Mouse (Mus musculus) embryonic facial prominence, embryonic 10.5 days (tissue): Measurements from ENCODE around the gene Ube2u. TPM values are rescaled to one million over a fixed set of nuclear protein-coding genes. Genes with fewer than 3 reads are reported as not detected.
A peak's percentile ranks its signal among the peaks of the same experiment; 100 is the strongest.
"Not testable (repeated sequence)": the region's sequence is repeated elsewhere in the genome, so short reads cannot be mapped to it uniquely, and the experiment has no call there.

Experiments
- DNase-seq: peaks from one replicate; pipeline ENCODE4 v3.0.0-alpha.2; 2017; ENCODE audit warnings: low spot score
- H3K27ac ChIP-seq: fragments of 300-500 bp; sonication (generic); replicated peaks from 2 replicates; pipeline ENCODE4 v1.5.1; 2016; ENCODE audit warnings: mild to moderate bottlenecking
- H3K27me3 ChIP-seq: fragments of 300-500 bp; sonication (generic); replicated peaks from 2 replicates; pipeline ENCODE4 v1.6.1; 2016; ENCODE audit warnings: low read depth, mild to moderate bottlenecking; ENCODE audit not compliant: poor library complexity, severe bottlenecking
- H3K36me3 ChIP-seq: fragments of 300-500 bp; sonication (generic); replicated peaks from 2 replicates; pipeline ENCODE4 v1.6.1; 2016; ENCODE audit warnings: mild to moderate bottlenecking, moderate library complexity
- H3K4me1 ChIP-seq: fragments of 300-500 bp; sonication (generic); 2 replicates; pipeline ENCODE4 v1.6.1; 2016
- H3K4me3 ChIP-seq: fragments of 300-500 bp; sonication (generic); 2 replicates; pipeline ENCODE4 v1.5.1; 2016; ENCODE audit warnings: mild to moderate bottlenecking, moderate library complexity
- H3K9me3 ChIP-seq: fragments of 300-500 bp; sonication (generic); 2 replicates; pipeline ENCODE4 v1.6.1; 2016; ENCODE audit warnings: mild to moderate bottlenecking
- WGBS: fragments of 180-500 bp; shearing (Covaris S2); methylation state at CpG from one replicate; pipeline ENCODE4 v1.1.7; 2016; 5-methylcytosine and 5-hydroxymethylcytosine counted together
- polyA plus RNA-seq: library from polyadenylated mRNA; unstranded; fragments of >200 nt; fragmentation: Nextera tagmentation; extraction: Ambion mirVana; gene quantifications from 2 replicates; pipeline ENCODE4 v1.2.1, GENCODE M21; 2016

Gene Ube2u
- polyA plus RNA-seq, result 0.59 and 0.73 TPM in 2 replicates

DNA sequence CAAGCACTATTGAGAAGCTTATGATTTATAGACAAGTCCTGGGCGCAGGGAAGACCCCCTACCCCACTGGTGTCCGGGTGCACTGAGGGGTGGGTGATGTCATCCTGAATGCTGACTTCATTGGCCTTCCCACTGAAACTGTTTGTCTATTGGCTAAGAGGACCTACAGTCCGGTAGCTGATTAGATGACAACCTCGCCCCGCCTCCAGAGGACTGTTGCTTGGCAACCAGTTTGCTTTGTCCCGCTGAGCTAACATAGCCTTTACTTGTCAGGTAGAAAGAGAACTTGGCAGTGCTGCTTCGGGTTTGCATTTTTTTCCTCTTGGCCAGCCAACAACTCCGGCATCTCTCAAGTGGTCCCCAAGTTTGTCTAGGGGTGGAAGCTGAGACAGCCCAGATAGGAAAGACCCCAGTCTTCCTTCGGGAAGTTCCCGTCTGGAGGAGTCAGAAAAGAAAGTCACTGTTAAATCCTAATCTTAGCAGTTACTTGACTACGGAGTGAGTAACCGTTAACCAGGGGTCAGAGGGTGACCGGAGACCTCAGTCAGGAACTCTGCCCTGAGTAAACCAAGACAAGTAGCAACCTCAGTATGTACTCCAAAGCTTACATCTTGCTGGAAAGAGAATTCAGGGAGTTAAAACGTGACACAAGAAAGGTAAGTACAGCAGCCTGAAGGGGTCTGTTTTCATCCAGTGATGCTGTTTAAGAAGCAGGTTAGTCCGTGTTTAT lies at the start of gene Ube2u:
TSS of gene Ube2u (plus strand) at position 258 of the 730 bp plus-strand sequence.
- H3K27ac ChIP-seq, result peak within 1 kb of the TSS; percentile 71
- no peaks in the 10 kb centered on the region for H3K9me3 ChIP-seq
- peaks cover 13% of the 10 kb centered on the region for H3K4me1 ChIP-seq
- H3K27me3 ChIP-seq, result no peaks in the 10 kb centered on the region
- peak within 1 kb of the TSS; percentile 52 for H3K4me3 ChIP-seq
- H3K36me3 ChIP-seq, result no peaks in the 10 kb centered on the region
- peak; percentile 83 for DNase-seq
- WGBS, result 29% methylated on average over 15 of the region's 15 CpGs

DNA sequence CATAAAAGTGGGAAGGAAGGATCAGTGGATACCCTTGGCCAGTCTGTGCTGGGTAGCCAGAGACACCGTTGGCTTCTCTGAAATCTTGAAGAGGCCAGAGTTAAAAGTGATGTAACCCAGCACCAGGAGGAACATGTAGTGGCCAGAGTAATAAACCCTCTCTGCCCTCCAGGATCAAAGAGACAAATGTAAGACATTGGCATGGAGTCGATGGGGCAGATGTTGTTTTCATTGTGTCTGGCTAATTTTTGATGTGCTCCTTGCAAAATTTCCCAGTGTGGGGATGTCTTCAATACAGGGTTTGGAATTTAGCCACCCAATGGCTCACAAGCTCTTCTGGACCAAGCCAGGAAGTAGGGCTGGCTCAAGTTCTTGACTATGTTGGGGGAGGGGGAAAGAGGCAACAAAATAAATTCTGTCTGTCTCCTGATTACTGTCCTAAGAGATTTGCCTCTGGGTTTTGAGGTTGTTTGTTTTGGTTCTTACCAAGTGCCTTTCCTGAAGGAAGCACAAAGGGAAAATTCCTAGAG lies 49.2 kb upstream of the Ube2u start:
- Histone ChIP-seq H3K36me3 (no peaks in the 10 kb centered on the region), H3K9me3 (no peaks in the 10 kb centered on the region), H3K4me1 (peaks cover 13% of the 10 kb centered on the region), H3K27me3 (no peaks in the 10 kb centered on the region), H3K27ac (peak overlapping the region; percentile 6; the same call in 1 of the 2 replicates), H3K4me3 (no peak overlapping the region)
- no peak for DNase-seq
- 89% methylated on average over 2 of the region's 2 CpGs for WGBS

DNA sequence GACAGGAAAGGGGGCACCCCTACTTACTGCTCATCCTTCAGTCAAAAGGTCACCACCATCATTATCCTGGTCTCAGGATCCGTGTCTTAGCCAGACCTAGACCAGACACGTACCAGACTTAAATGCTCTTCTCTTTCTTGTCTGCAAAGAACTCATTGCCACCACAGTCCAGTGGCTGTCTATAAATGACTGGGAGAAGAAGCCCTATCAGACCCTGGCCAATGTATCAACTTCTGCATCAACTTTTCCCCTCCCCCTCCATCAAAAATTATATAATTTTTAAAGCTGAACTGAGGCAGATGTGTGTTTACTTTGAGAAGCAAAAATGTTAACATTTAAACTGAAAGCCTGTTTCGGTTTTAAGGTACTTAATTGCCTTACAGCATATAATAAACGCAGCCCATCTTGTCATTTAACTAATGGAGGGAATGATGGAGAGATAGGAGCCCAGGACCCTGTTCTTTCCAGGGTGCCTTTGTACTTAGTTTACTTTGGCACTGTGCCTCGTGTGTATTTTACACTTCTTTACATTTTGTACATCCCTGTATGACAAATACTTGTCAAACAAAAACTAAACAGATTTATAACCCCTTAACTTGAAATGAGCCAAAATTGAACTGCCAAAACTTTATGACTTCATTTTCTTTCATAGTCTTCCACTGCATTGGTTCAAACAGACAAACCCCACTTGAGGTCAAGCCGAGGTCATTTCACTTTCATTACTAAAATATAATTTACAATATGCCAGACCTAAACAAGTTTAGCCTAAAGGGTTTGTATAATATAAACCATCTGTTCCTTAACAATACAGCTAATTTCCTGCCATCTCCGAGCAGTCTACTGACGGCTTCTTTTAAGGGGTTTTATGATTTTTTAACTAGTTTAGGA lies 43.1 kb upstream of the Ube2u start:
- Histone ChIP-seq H3K27me3 (no peaks in the 10 kb centered on the region), H3K4me1 (peaks cover 25% of the 10 kb centered on the region), H3K36me3 (peaks cover 2% of the 10 kb centered on the region; the same call in 1 of the 2 replicates), H3K27ac (no peak overlapping the region), H3K9me3 (no peaks in the 10 kb centered on the region), H3K4me3 (no peak overlapping the region)
- 63% methylated on average over 8 of the region's 8 CpGs for WGBS
- DNase-seq, result no peak

DNA sequence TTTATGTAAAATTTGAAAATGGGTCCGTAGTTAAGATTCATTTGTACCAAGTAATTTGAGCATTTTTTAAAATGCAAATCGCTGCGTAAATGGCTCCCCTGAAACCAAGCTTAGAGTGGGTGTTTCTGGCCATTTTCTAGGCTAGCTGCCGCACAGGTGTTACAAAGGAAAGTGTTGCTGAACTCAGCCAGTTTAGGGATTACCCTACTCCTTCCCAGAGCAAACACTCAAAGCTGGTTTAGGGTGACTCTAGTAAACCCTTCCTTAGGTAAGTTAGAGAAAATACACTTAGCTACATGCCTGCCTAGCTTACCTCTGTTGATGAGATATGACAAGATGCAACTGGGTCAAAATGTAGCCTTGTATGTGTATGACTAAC lies 42.5 kb upstream of the Ube2u start:
- no peak overlapping the region for H3K27ac ChIP-seq
- H3K36me3 ChIP-seq, result peaks cover 9% of the 10 kb centered on the region
- WGBS, result 76% methylated on average over 4 of the region's 4 CpGs

DNA sequence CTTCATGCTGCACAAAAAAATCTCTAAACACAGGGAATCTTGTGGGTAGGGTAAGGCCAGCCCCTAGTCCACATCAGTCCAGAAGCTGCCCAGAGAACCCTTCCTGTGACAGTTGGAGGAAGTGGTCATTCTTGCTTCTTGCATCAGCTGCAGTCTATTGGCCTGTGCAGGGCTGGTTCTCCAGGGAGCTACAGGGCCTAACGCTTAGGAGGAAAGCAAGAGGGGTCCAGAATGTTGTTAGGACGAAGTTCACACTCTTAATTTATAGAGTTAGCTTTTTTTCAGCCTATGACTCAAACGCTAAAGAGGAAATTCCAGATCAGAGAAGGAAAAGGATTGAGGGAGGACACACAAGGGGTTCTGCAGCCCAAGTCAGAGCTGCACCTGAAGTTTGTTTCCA lies 31.8 kb upstream of the Ube2u start:
- WGBS, result 75% methylated on average over 3 of the region's 3 CpGs
- H3K4me1 ChIP-seq, result no peaks in the 10 kb centered on the region; the same call in 1 of the 2 replicates
- DNase-seq, result no peak

More for the DNA sequence above, 42.5 kb upstream of the Ube2u start:
- no peaks in the 10 kb centered on the region for H3K27me3 ChIP-seq
- DNase-seq, result no peak
- no peak overlapping the region for H3K4me3 ChIP-seq
- peaks cover 5% of the 10 kb centered on the region; the same call in 1 of the 2 replicates for H3K9me3 ChIP-seq
- peaks cover 25% of the 10 kb centered on the region for H3K4me1 ChIP-seq

DNA sequence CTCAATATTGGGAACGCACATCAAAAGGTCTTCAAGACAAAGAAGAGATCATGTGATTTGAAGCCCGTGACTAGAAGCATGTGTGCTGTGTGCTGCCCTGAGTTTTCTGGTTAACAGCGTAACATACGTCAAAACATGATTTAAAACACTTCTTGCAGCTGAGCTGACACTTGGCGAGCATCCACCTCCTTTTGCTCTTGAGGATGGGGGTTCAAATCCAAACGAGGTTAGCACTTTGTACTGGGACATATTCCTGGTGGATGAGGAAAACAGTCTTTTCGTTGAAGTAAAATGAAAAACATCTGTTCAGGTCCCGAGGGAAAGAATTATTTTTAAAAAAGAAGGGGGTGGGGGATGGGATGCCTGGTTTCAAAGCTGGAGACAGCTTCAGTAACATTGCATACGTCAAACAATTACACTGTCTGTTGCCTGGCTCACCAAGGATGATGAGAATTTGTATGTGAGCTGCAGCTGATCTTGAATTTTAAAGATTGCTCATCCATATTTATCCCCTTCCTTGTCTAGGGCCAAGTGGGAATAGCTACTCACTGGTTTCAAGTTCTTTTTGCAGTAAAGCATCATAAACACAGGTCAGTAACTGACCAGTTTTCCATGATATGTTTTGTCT lies 16.0 kb upstream of the Ube2u start:
- peak overlapping the region; percentile 73 for H3K27ac ChIP-seq
- WGBS, result 35% methylated on average over 9 of the region's 9 CpGs
- no peaks in the 10 kb centered on the region for H3K9me3 ChIP-seq
- DNase-seq, result peak; percentile 46
- no peak overlapping the region for H3K4me3 ChIP-seq
- no peaks in the 10 kb centered on the region for H3K27me3 ChIP-seq
- H3K4me1 ChIP-seq, result peaks cover 20% of the 10 kb centered on the region
- H3K36me3 ChIP-seq, result no peaks in the 10 kb centered on the region

More for the DNA sequence above, 31.8 kb upstream of the Ube2u start:
- Histone ChIP-seq H3K4me3 (no peak overlapping the region), H3K27ac (no peak overlapping the region), H3K36me3 (peaks cover 12% of the 10 kb centered on the region), H3K27me3 (no peaks in the 10 kb centered on the region), H3K9me3 (no peaks in the 10 kb centered on the region; the same call in 1 of the 2 replicates)

DNA sequence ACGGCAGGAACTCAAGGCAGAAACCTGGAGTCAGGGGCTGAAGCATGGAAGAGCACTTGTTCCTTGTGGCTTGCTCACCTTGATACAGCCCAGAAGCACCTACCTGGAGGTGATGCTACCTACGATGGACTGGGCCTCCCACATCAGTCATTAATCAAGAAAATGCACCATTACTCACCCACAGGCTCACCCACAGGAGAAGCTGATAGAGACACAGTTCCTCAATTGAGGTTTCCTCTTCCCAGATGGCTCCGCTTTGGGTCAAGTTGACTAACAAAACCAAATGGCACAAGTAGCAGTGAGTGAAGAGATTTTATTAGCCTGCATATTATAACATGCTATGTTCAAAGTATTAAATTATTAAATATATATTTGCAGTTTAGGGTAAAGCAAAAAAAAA lies 9.8 kb downstream of the Ube2u start:
- no peaks in the 10 kb centered on the region for H3K4me1 ChIP-seq
- no peaks in the 10 kb centered on the region for H3K9me3 ChIP-seq
- no peaks in the 10 kb centered on the region for H3K36me3 ChIP-seq
- no peaks in the 10 kb centered on the region for H3K27me3 ChIP-seq
- H3K4me3 ChIP-seq, result no peak overlapping the region
- WGBS, result 92% methylated on average over 3 of the region's 3 CpGs
- no peak overlapping the region for H3K27ac ChIP-seq
- DNase-seq, result no peak

DNA sequence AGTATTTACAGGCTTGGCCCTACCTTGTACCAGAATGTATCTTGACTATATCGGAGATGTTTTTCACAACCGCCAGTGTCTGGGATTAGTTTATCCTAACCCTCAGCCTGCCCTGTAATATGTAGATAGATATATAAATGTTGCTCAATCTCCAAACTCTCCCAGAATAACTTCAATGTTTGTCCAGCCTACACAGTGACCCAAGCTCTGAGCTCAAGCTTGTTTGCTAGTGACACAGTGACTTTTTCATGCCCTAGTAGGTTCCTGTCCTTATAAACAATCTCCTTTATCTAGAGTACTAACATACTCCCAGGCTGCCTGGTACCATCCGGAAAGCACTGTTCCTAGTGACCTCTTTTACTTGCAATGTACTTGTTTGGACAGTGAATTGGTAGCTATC lies 16.5 kb downstream of the Ube2u start:
- H3K36me3 ChIP-seq, result no peaks in the 10 kb centered on the region
- DNase-seq, result no peak
- H3K27me3 ChIP-seq, result no peaks in the 10 kb centered on the region
- no peaks in the 10 kb centered on the region for H3K4me1 ChIP-seq
- WGBS, result 99% methylated on average over 3 of the region's 3 CpGs
- no peaks in the 10 kb centered on the region for H3K9me3 ChIP-seq
- no peak overlapping the region for H3K27ac ChIP-seq
- H3K4me3 ChIP-seq, result no peak overlapping the region

DNA sequence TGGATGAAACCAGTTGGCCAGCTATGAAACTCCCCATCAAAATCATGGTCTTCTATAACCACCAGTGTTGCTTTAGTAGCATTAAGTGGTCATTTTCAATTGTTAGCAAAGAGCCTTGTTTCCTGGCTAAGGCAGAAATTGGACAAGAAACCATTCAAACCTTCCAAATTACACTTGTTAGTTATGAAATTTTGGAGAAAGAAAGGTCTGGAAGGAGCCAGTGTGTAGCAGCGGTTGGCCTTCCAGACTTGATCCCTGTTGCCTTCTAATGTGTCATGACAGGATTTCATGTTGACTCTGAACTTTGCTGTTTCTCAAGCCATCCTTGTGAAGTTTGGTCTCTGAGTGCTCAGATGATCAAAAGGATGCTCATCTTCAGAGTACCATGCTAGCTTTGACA lies 17.9 kb downstream of the Ube2u start:
- H3K9me3 ChIP-seq, result no peaks in the 10 kb centered on the region
- 90% methylated on average over 1 of the region's 1 CpGs for WGBS
- DNase-seq, result no peak
- H3K4me3 ChIP-seq, result no peak overlapping the region
- H3K27me3 ChIP-seq, result no peaks in the 10 kb centered on the region
- no peak overlapping the region for H3K27ac ChIP-seq
- H3K4me1 ChIP-seq, result no peaks in the 10 kb centered on the region
- no peaks in the 10 kb centered on the region for H3K36me3 ChIP-seq

DNA sequence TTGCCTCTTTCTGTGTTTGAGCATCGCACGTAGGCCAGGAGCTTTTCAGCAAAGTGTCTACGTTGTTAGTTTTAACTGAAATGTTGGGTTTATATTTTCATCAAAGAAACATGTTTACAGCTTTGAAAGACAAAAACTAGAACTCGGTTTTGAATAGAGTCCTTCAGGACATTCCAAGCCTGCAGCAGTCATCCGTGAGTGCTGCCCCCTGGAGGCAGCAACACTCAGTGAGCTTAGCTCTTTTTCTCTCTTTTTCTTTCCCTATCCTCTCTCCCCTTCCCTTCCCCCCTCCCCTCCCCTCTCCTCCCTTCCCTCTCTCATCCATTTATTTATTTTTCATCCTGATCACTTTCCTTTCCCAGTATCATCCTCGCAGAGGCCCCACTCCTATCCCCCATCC lies 19.5 kb downstream of the Ube2u start:
- no peak overlapping the region for H3K27ac ChIP-seq
- 64% methylated on average over 6 of the region's 6 CpGs for WGBS
- H3K9me3 ChIP-seq, result no peaks in the 10 kb centered on the region
- no peaks in the 10 kb centered on the region for H3K4me1 ChIP-seq
- H3K27me3 ChIP-seq, result no peaks in the 10 kb centered on the region
- no peak overlapping the region for H3K4me3 ChIP-seq
- DNase-seq, result peak; percentile 36
- H3K36me3 ChIP-seq, result no peaks in the 10 kb centered on the region

DNA sequence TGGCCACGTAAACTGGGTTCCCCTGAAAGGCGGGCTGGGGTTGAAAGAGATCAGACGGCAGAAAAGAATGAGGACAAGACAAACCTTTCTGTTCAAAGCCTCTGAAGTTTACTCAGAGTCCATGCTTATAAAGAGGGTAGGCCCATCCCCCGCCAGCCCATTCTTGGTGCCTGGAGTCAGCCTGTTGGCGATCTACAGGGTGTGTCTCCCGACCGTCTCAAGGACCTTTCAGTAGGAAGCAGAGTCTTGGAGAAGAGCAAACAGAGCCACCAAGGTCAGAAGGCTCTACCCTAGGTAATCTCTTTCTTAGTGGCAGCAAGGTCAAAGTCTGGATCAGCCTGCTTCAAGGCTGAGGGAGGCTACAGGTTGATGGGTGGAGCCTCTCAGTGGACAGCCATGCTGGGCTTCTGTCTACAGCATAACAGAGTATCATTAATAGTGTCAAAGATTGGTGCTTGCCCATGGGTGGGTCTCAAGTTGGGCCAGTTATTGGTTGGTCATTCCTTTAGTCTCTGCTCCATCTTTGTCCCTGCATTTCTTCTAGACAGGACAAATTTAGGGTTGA lies 20.5 kb downstream of the Ube2u start:
- H3K27me3 ChIP-seq, H3K27ac ChIP-seq, DNase-seq, H3K9me3 ChIP-seq, H3K36me3 ChIP-seq, H3K4me1 ChIP-seq, H3K4me3 ChIP-seq: not testable (repeated sequence)
- 90% methylated on average over 7 of the region's 7 CpGs for WGBS

DNA sequence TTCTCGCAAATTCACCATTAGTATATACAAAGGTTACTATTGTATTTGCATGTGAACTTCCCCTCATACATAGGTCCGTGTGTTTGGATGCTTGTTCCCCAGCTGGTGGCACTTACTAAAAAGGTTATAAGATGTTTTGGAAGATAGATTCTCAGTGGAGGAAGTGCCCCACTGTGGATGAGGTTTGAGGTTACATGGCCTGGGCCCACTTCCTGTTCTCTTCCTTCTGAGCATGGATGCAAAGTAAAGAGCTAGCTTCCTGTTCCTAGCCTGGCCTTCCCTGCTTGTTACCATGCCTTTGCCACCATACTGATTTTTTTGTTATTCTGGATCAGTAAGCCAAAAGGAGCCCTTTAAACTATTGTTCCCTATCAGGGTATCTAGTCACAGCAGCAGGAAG lies 24.7 kb downstream of the Ube2u start:
- WGBS, result 75% methylated on average over 2 of the region's 2 CpGs
- no peak for DNase-seq
- Histone ChIP-seq H3K36me3 (no peaks in the 10 kb centered on the region), H3K4me3 (no peak overlapping the region), H3K4me1 (no peaks in the 10 kb centered on the region), H3K27ac (no peak overlapping the region), H3K9me3 (peaks cover 6% of the 10 kb centered on the region; the same call in 1 of the 2 replicates), H3K27me3 (no peaks in the 10 kb centered on the region)
